Mouse (Mus musculus) bone marrow, adult 2 months (tissue): Measurements from ENCODE around the gene Steap2.

ENCODE experiments used
- CTCF ChIP-seq: fragments of 200-500 bp; IDR thresholded peaks from 2 replicates; pipeline ENCODE4 v1.5.1; 2011; ENCODE audit warnings: low read length, control low read depth; ENCODE audit not compliant: control insufficient read depth, insufficient read depth
- POLR2A ChIP-seq: fragments of 200-500 bp; IDR thresholded peaks from 2 replicates; pipeline ENCODE4 v1.6.1; 2011; ENCODE audit warnings: low read depth, mild to moderate bottlenecking, control low read depth, low read length, borderline replicate concordance; ENCODE audit not compliant: control insufficient read depth

DNA sequence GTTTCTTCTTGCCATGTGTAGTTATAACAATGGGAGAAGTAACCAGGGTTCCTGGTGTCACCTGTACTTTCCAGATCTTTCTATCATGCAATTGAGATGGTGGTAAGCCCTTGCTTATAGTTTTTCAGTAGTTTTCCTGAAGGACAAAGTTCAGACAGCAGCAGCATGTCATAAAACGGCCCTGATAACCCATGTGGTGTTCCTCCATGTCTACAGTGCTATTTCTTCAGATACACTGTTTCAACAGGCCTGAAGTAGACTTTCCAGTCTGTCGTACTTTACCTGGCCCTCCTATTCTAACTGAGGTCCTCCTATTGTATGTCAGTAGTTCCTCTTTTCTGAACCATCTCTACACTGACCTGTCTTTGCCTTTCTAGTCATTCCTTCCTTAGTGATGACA is 38.5 kb upstream of the Steap2 start:
- TF ChIP-seq POLR2A: no peak
- no peak for TF ChIP-seq CTCF
